Mouse (Mus musculus): ENCODE data around the gene Gm20696. TPM values are rescaled to one million over a fixed set of nuclear protein-coding genes. Genes with fewer than 3 reads are reported as not detected.

The Gm20696 gene
- total and polyA plus RNA-seq, 3 experiments, result 0.59 TPM; not detected in 2

DNA sequence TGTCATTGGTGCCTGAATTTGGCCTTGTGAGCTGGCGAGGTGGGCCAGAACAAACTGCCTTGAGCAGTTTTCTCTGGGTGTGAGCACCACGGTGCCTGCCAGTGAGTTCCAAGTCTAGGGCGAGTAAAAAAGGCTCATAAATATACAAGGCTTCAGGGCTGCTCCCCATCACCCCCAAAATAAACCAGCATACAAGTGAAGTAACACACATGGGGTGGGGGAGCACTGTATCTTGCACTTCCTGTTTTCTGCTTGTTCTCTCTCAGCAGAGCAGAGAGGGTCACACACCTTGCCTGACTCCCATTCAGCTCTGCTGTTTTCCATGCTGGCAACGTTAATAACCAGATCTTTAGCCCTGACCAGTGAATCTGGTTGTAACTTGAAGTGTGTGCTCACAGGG lies 29.1 kb downstream of the Gm20696 start:
- Histone ChIP-seq H3K27ac (ENCODE audit: insufficient read depth, low read depth) (no peak overlapping the region), H3K27me3 (replicated peaks) (no peaks in the 10 kb centered on the region), H3K4me2 (ENCODE audit: insufficient read depth, low read depth, poor library complexity, severe bottlenecking) (no peak overlapping the region), H3K79me2 (replicated peaks; ENCODE audit: control insufficient read depth, extremely low read depth, insufficient read depth, poor library complexity, severe bottlenecking) (no peaks in the 10 kb centered on the region), H3K36me3 (replicated peaks in 1 of 2; ENCODE audit: control insufficient read depth in 1 of 2, insufficient read depth in 1 of 2, low read length in 1 of 2) (peaks cover 7 to 66% of the 10 kb centered on the region in 2 experiments), H3K4me1 (ENCODE audit: control insufficient read depth in 1 of 2, insufficient read depth in 2 of 2) (peaks cover 0 to 9% of the 10 kb centered on the region in 2 experiments; a peak in 2 of 4 replicates), H3K9ac (ENCODE audit: insufficient read depth, low read depth) (no peak overlapping the region), H3K9me3 (replicated peaks; ENCODE audit: low read length) (no peaks in the 10 kb centered on the region), H3K4me3 (replicated peaks in 1 of 3; ENCODE audit: low read depth in 2 of 3, low read length in 2 of 3, poor library complexity in 1 of 3) (no peak overlapping the region)
- TF ChIP-seq TCF12 (IDR thresholded peaks at IDR 0.05; ENCODE audit: low read depth, low read length), result no peak
- TF ChIP-seq JUN (IDR thresholded peaks at IDR 0.05; ENCODE audit: insufficient read depth, low read depth, low read length), result no peak
- no peak for TF ChIP-seq USF2 (conservative IDR thresholded peaks at IDR 0.05; ENCODE audit: low read depth, low read length)
- no peak for TF ChIP-seq POLR2AphosphoS2 (IDR thresholded peaks at IDR 0.05; ENCODE audit: low read depth, low read length)
- no peak for TF ChIP-seq SMC3 (IDR thresholded peaks at IDR 0.05; ENCODE audit: low read depth, low read length)
- no peak for TF ChIP-seq E2F4 (IDR thresholded peaks at IDR 0.05; ENCODE audit: insufficient replicate concordance, low read depth, low read length)
- no peak for TF ChIP-seq KAT2A (IDR thresholded peaks at IDR 0.05; ENCODE audit: insufficient replicate concordance, low read length)
- no peak for TF ChIP-seq ZC3H11A (IDR thresholded peaks at IDR 0.05; ENCODE audit: low read depth, low read length)
- no peak for TF ChIP-seq ELF1 (IDR thresholded peaks at IDR 0.05; ENCODE audit: low read depth, low read length)
- no peak for TF ChIP-seq MEF2A (IDR thresholded peaks at IDR 0.05; ENCODE audit: borderline replicate concordance, low read depth, low read length)
- no peak for TF ChIP-seq PAX5 (IDR thresholded peaks at IDR 0.05; ENCODE audit: low read length)
- no peak for TF ChIP-seq EP300 (IDR thresholded peaks at IDR 0.05; ENCODE audit: low read length)
- TF ChIP-seq ETS1 (conservative IDR thresholded peaks at IDR 0.05; ENCODE audit: low read depth, low read length), result no peak
- no peak for TF ChIP-seq UBTF (IDR thresholded peaks at IDR 0.05; ENCODE audit: low read depth, low read length)
- no peak for TF ChIP-seq USF1 (IDR thresholded peaks at IDR 0.05; ENCODE audit: low read depth, low read length)
- TF ChIP-seq MXI1 (IDR thresholded peaks at IDR 0.05; ENCODE audit: low read depth, low read length), result no peak
- DNase-seq (ENCODE audit: extremely low read depth), result no peak
- in situ Hi-C loops (cut with MboI; ENCODE audit: low pct_ligation_motif_present, low pct_unique_long_range_greater_than_20kb, low sequenced_read_pairs) (no loop called here), dilution Hi-C loops (cut with MboI; ENCODE audit: extremely low pct_ligation_motif_present, extremely low pct_unique_long_range_greater_than_20kb, low sequenced_read_pairs) (no loop called here)

DNA sequence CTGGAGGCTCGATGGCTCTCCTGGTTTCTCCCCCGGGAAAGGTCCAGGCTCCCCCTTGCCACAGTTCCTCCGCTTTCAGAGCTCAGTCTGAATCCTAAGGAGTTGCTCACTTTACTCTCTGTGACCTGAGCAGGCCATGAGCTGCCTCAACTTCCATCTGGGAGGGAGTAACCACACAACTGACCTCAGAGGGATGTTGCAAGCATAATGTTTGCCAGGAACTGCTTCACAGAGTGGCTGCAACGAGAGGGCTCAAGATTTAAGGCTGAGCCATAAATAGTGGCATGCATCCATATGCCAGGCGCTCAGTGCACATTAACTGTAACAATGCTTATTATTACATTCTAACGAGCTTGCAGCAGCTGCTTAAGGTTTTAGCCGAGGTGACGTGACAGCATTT lies 29.8 kb downstream of the Gm20696 start:
- DNase-seq (ENCODE audit: extremely low read depth), result no peak
- no peaks in the 10 kb centered on the region for H3K79me2 ChIP-seq (replicated peaks; ENCODE audit: control insufficient read depth, extremely low read depth, insufficient read depth, poor library complexity, severe bottlenecking)
- peaks cover 10 to 70% of the 10 kb centered on the region in 2 experiments for H3K36me3 ChIP-seq (replicated peaks in 1 of 2; ENCODE audit: control insufficient read depth in 1 of 2, insufficient read depth in 1 of 2, low read length in 1 of 2)
- H3K27me3 ChIP-seq (replicated peaks), result no peaks in the 10 kb centered on the region
- dilution Hi-C loops (cut with MboI; ENCODE audit: extremely low pct_ligation_motif_present, extremely low pct_unique_long_range_greater_than_20kb, low sequenced_read_pairs), result no loop called here
- no peak for TF ChIP-seq MXI1 (IDR thresholded peaks at IDR 0.05; ENCODE audit: low read depth, low read length)
- TF ChIP-seq MAZ (IDR thresholded peaks at IDR 0.05; ENCODE audit: low read depth, low read length), result no peak
- no peak for TF ChIP-seq ZC3H11A (IDR thresholded peaks at IDR 0.05; ENCODE audit: low read depth, low read length)
- no peak for TF ChIP-seq KAT2A (IDR thresholded peaks at IDR 0.05; ENCODE audit: insufficient replicate concordance, low read length)
- TF ChIP-seq MAX (IDR thresholded peaks at IDR 0.05; ENCODE audit: low read length), result no peak
- TF ChIP-seq IRF4 (IDR thresholded peaks at IDR 0.05; ENCODE audit: low read depth, low read length), result no peak
- no peak for TF ChIP-seq JUND (conservative IDR thresholded peaks at IDR 0.05; ENCODE audit: low read depth, low read length)
- TF ChIP-seq POLR2A (IDR thresholded peaks at IDR 0.05; ENCODE audit: low read depth, low read length), result no peak
- no peak for TF ChIP-seq ELF1 (IDR thresholded peaks at IDR 0.05; ENCODE audit: low read depth, low read length)
- no peak for TF ChIP-seq GABPA (IDR thresholded peaks at IDR 0.05; ENCODE audit: insufficient replicate concordance, low read depth, low read length)
- TF ChIP-seq UBTF (IDR thresholded peaks at IDR 0.05; ENCODE audit: low read depth, low read length), result no peak
- TF ChIP-seq NRF1 (IDR thresholded peaks at IDR 0.05; ENCODE audit: low read depth, low read length), result no peak
- TF ChIP-seq MEF2A (IDR thresholded peaks at IDR 0.05; ENCODE audit: borderline replicate concordance, low read depth, low read length), result no peak
- TF ChIP-seq MAFK (IDR thresholded peaks at IDR 0.05; ENCODE audit: insufficient replicate concordance, low read length), result no peak
- no peak overlapping the region for H3K9ac ChIP-seq (ENCODE audit: insufficient read depth, low read depth)
- no peaks in the 10 kb centered on the region for H3K9me3 ChIP-seq (replicated peaks; ENCODE audit: low read length)
- no peak overlapping the region for H3K27ac ChIP-seq (ENCODE audit: insufficient read depth, low read depth)
- H3K4me2 ChIP-seq (ENCODE audit: insufficient read depth, low read depth, poor library complexity, severe bottlenecking), result no peak overlapping the region
- no peak overlapping the region for H3K4me3 ChIP-seq (replicated peaks in 1 of 3; ENCODE audit: low read depth in 2 of 3, low read length in 2 of 3, poor library complexity in 1 of 3)
- peaks cover 0 to 9% of the 10 kb centered on the region in 2 experiments; a peak in 2 of 4 replicates for H3K4me1 ChIP-seq (ENCODE audit: control insufficient read depth in 1 of 2, insufficient read depth in 2 of 2)
- in situ Hi-C loops (cut with MboI; ENCODE audit: low pct_ligation_motif_present, low pct_unique_long_range_greater_than_20kb, low sequenced_read_pairs), result no loop called here
